Mouse (Mus musculus) megakaryocyte, embryonic 14.5 days (primary cell): ENCODE data around the gene Aloxe3. TPM values are rescaled to one million over a fixed set of nuclear protein-coding genes. Genes with fewer than 3 reads are reported as not detected.

Experiments
- H3K27me3 ChIP-seq: replicated peaks from 2 replicates; pipeline ENCODE3; 2012; ENCODE audit warnings: inconsistent platforms
- H3K36me3 ChIP-seq: replicated peaks from 2 replicates; pipeline ENCODE3; 2012; ENCODE audit warnings: low read length, inconsistent platforms, mixed read lengths
- H3K4me1 ChIP-seq: 2 replicates; pipeline ENCODE4 v1.6.1; 2012; ENCODE audit warnings: inconsistent platforms
- H3K4me3 ChIP-seq: replicated peaks from 2 replicates; pipeline ENCODE3; 2012; ENCODE audit warnings: moderate library complexity, mild to moderate bottlenecking, inconsistent platforms
- H3K9me3 ChIP-seq: 2 replicates; pipeline ENCODE4 v1.6.1; 2012; ENCODE audit warnings: inconsistent platforms
- FLI1 ChIP-seq: IDR thresholded peaks from 2 replicates; pipeline ENCODE4 v1.6.1; 2012; ENCODE audit warnings: low read length, inconsistent platforms, mixed read lengths
- GATA1 ChIP-seq: IDR thresholded peaks from 3 replicates; pipeline ENCODE4 v1.6.1; 2012; ENCODE audit warnings: mixed read lengths, low read length, inconsistent platforms, borderline replicate concordance
- polyA plus RNA-seq: library from polyadenylated mRNA; stranded (reverse); fragments of >175 nt; gene quantifications from 2 replicates; pipeline ENCODE4 v1.2.3, GENCODE M21; 2012; ENCODE audit warnings: low replicate concordance; ENCODE audit not compliant: insufficient read depth

The Aloxe3 gene
- polyA plus RNA-seq, 1 experiment: not detected

DNA sequence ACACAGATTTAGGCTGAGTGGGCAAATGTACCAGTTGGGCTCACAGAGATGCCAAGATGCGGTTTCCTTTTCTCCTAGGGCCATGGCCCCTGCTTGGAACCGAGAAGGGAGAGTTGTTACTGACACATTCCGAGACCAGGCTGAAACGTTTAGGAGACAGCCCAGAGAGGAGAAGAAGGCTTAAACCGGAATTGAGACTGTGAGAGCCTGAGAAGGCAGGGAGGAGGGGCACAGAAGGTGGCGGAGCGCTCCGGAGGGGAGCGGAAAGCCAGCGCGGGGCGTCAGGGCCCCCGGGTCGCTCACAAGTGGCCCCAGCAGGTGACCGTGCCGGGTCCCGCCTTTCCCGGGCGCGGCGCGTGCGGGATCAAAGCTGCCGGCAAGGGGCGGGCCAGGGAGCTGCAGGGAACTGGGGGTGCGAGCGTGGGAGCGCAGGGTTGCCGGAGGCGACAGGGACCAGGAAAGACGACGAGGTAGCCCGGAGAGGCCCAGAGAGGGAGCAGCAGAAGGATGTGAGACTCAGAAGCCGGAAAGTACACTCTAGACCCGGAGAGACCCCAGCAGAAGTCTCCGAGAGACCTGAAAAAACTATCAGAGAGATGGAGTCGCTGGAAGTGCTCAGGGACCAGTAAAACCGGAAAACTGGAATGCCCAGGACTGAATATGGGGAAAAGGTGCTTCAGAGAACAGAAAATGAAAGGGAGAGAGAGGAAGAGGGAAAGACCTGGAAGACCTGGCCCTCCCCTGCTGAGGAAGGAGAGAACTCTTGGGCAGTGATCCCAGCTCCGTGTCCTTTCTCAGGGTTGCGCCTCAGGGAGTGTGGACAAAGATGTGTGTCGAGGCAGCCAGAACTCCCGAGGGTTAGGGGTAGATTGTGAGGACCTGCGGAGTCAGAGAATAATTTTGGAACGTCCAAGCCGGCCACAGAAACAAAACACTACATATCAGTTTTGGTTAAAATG, 7.7 kb upstream of the Aloxe3 start:
- Histone ChIP-seq H3K4me1 (peaks cover 79% of the 10 kb centered on the region), H3K27me3 (peaks cover 3% of the 10 kb centered on the region), H3K9me3 (no peaks in the 10 kb centered on the region), H3K4me3 (peak overlapping the region; percentile 96), H3K36me3 (no peaks in the 10 kb centered on the region)
- TF ChIP-seq FLI1 (no peak), GATA1 (no peak)

DNA sequence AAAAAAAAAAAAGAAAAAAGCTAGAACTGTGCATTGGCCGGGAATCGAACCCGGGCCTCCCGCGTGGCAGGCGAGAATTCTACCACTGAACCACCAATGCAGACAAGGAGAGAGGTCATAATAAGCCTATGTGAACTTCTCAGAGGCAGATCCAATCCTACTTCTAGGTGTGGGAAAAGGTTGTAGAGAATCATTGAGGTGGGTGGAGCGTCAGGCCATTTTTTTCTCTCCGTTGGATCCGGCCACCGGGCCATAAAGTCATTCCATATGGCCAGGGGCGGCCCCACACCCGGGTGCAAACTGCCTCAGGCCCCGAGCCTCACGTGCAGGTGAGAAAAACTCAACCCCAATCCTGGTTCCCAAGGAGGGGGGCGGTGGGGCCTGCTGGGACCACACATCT, 6.9 kb upstream of the Aloxe3 start:
- peak overlapping the region; percentile 96 for H3K4me3 ChIP-seq
- no peaks in the 10 kb centered on the region for H3K36me3 ChIP-seq
- TF ChIP-seq FLI1 (no peak), GATA1 (peak; percentile 55; the same call in 1 of the 3 replicates)
- peaks cover 72% of the 10 kb centered on the region for H3K4me1 ChIP-seq
- H3K9me3 ChIP-seq: no peaks in the 10 kb centered on the region
- H3K27me3 ChIP-seq: peaks cover 3% of the 10 kb centered on the region

DNA sequence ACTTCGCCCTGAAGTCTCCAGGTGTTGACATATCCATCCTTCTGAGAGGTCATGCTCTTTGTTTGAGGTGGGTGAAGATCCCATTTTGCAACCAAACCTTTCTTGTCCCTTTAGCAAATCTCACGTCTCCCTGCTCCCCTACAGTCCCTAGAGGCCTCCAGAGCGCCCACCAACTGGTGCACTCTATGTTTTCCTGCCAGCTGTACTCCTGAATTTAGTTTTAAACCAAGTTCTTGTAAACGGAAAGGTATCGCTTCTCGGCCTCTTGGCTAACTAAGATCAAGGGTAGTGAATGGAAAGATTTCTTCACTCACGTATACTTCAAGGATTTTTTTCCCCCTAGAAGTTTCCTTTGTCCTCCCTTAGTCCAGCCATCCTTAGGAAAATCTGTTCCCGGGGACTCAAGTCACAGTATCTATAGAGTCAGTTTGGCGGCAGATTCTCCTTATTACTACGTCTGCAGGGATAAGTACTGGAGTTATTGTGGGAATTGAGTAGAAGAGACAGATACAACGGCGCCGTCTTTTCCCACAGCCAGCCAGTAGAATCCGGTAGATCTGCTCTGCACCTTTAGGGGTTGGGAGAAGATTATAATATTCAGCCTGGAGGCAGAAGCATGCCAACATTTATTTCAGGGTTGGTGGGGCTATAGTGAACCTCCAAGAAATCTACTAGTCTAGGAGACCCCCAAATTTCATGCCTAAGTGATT, 6.1 kb upstream of the Aloxe3 start:
- Histone ChIP-seq H3K9me3 (no peaks in the 10 kb centered on the region), H3K27me3 (peaks cover 3% of the 10 kb centered on the region), H3K4me3 (peak overlapping the region; percentile 99), H3K4me1 (peaks cover 63% of the 10 kb centered on the region), H3K36me3 (no peaks in the 10 kb centered on the region)
- TF ChIP-seq FLI1 (no peak), GATA1 (no peak)

DNA sequence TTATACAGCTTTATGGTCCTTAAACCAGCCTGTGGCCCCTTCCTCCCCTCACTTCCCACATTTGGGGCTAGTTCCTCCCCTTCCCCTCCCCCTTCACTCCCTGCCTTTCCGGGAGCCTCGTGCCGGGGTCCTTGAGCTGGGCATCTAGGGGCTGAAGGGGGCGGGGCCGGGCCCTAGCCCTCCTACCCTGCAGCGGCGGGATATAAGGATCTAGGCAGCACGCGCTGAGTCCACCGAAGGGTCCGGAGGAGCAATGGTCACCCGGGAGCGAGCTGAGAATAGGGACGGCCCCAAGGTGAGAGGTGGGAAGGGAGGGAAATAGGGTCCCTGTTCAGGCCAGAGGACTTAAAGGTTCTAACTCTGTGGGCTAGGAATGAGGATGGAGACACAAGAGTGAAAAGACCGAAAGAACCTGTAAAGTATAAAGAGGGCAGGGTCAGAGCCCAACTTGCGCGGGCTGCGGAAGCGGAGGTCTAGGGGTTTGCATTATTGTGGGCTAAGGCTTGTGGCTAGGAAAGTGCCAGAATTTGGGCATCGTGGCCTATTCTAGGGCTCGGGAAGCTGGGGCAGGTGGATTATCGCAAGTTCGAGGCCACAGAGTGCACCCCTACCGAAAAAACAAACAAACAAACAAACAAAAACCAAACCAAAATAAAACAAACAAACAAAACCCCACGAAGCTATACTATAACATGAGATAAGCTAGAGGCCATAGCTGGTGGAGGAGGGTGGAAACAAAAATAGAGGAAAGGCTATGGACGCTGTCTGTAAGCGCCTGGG, 5.3 kb upstream of the Aloxe3 start, which contains the start of gene Hes7:
Gene Hes7 (plus strand): TSS at position 184 of the 780 bp plus-strand sequence.
- no peaks in the 10 kb centered on the region for H3K9me3 ChIP-seq
- no peaks in the 10 kb centered on the region for H3K36me3 ChIP-seq
- no peak for TF ChIP-seq GATA1
- TF ChIP-seq FLI1: no peak
- peaks cover 3% of the 10 kb centered on the region for H3K27me3 ChIP-seq
- peaks cover 58% of the 10 kb centered on the region for H3K4me1 ChIP-seq
- peak within 1 kb of the TSS; percentile 99 for H3K4me3 ChIP-seq

DNA sequence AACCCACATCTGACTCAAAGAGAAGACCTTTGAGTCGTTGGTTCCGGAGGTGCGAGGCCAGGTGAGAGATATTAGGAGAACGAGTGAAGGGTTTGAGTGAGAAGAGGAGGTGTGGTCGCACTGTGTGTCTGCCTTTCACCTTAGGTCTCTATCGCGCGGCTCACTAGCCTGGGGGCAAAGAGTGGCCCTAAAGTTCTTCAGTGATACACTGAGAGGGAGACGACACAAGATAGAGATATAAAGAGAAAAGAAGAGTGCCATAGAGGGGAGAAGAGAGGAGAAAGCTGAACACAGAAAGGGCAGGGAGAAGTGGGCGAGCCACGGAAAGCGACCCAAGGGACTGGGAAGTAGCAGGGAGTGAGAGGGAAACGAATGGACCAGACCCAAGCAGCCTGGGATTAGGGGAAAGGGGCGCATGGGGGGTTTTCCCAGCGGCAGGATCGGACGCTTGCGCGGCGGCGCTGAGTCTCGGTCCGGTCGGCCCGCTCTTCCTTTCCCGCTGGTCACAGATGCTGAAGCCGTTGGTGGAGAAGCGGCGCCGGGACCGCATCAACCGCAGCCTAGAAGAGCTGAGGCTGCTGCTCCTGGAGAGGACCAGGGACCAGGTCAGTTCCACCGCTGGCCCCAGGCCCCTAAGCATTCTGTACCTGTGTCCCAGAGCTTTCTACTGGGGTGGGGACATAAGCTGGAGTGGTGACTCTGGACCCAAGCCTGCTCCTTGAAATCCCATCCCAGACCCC, 4.5 kb upstream of the Aloxe3 start:
- H3K4me3 ChIP-seq: peak overlapping the region; percentile 99
- H3K9me3 ChIP-seq: no peaks in the 10 kb centered on the region
- peaks cover 61% of the 10 kb centered on the region for H3K4me1 ChIP-seq
- peaks cover 3% of the 10 kb centered on the region for H3K27me3 ChIP-seq
- no peaks in the 10 kb centered on the region for H3K36me3 ChIP-seq
- TF ChIP-seq GATA1 (no peak), FLI1 (no peak)

DNA sequence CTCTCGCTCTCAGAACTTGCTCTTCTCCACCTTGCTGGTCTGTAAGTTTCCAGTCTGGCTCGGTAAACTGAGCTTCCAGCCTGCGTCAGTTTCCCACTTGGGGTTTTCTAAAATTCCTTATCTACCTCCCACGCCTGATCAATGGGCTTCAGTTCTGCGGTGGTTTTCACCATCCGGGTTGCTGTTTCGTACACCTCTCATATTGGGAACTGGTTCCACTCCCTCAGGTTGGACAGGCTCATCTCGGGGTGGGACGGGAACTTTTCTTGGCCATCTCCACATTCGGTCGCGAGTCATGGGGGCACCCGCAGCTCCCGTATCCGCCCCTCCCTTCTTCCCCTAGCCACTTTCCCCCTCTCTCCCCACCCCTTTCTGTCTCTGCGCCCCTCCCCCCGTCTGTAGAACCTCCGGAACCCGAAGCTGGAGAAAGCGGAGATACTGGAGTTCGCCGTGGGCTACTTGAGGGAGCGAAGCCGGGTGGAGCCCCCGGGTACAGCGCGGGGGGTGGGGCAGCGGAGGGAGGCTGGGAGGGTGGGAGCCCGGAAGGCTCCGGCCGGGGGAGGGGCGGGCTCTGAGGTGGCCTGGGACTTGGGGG, 3.9 kb upstream of the Aloxe3 start:
- no peaks in the 10 kb centered on the region for H3K9me3 ChIP-seq
- H3K36me3 ChIP-seq: no peaks in the 10 kb centered on the region
- no peak for TF ChIP-seq GATA1
- no peak for TF ChIP-seq FLI1
- peaks cover 8% of the 10 kb centered on the region for H3K27me3 ChIP-seq
- H3K4me1 ChIP-seq: peaks cover 61% of the 10 kb centered on the region
- peak overlapping the region; percentile 99 for H3K4me3 ChIP-seq

DNA sequence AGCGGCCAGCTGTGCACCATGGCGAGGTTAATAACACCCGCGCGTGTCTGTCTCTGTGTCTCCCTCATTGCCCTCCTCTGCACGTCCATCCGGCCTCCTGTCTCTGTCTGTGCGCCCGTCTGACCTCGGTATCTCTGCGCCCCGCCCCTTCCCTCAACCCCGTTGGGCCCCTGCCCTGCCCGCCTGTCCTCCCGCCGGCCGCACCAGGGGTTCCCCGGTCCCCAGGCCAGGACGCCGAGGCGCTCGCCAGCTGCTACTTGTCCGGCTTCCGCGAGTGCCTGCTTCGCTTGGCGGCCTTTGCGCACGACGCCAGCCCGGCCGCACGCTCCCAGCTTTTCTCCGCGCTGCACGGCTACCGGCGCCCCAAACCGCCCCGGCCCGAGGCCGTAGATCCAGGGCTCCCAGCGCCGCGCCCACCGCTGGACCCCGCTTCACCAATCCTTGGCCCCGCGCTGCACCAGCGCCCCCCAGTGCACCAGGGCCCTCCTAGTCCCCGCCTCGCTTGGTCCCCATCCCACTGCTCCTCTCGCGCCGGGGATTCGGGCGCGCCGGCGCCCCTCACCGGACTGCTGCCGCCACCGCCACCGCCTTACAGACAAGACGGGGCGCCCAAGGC, 3.3 kb upstream of the Aloxe3 start, which contains the start of gene 9130213A22Rik:
Gene 9130213A22Rik (minus strand): TSS at position 254 of the 616 bp plus-strand sequence.
- no peak for TF ChIP-seq FLI1
- no peak for TF ChIP-seq GATA1
- Histone ChIP-seq H3K36me3 (no peaks in the 10 kb centered on the region), H3K9me3 (no peaks in the 10 kb centered on the region), H3K4me1 (peaks cover 61% of the 10 kb centered on the region), H3K27me3 (peaks cover 14% of the 10 kb centered on the region), H3K4me3 (peak within 1 kb of the TSS; percentile 99)

DNA sequence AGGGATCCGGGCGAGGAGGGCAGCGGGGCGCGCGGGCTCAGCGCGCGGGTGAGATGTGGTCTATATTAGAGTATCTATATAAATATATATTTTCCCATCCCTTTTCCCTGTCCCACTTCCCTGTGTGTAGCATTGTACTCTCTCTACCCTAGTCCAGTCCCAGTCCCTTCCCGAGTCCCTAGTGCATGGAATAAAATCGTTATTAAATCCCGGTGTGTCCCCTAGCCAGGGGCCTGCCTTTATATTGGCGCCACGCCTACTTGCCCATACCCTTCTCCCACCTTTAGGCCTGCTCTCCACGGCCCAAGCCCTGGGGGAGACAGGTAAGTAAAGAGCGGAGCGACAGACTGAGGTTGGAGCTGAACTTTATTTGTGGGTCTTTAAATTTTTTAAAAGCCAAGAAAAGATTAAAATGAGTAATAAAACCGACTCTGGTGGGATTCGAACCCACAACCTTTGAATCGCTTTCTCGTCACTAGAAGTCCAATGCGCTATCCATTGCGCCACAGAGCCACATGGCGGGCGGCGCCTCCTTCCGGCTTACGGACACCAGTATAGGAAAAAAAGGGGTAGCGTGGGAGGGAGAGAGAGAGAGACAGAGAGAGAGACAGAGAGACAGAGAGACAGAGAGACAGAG, 2.5 kb upstream of the Aloxe3 start:
- no peak for TF ChIP-seq FLI1
- TF ChIP-seq GATA1: no peak
- peaks cover 21% of the 10 kb centered on the region for H3K27me3 ChIP-seq
- H3K4me1 ChIP-seq: peaks cover 57% of the 10 kb centered on the region
- H3K36me3 ChIP-seq: no peaks in the 10 kb centered on the region
- peak overlapping the region; percentile 99 for H3K4me3 ChIP-seq
- H3K9me3 ChIP-seq: no peaks in the 10 kb centered on the region
